Mouse (Mus musculus) olfactory bulb, adult 2 months (tissue): ENCODE results near the gene Grin2d. TPM values are rescaled to one million over a fixed set of nuclear protein-coding genes. Genes with fewer than 3 reads are reported as not detected.

ENCODE experiments used
- H3K27ac ChIP-seq: fragments of 200-500 bp; 2 replicates; pipeline ENCODE4 v1.5.1; 2012; ENCODE audit warnings: low read depth, low read length; ENCODE audit not compliant: insufficient read depth
- H3K4me1 ChIP-seq: fragments of 200-500 bp; 2 replicates; pipeline ENCODE4 v1.6.1; 2012; ENCODE audit warnings: low read length; ENCODE audit not compliant: control insufficient read depth, insufficient read depth
- H3K4me3 ChIP-seq: fragments of 200-500 bp; 2 replicates; pipeline ENCODE4 v1.5.1; 2012; ENCODE audit warnings: mild to moderate bottlenecking, low read depth, low read length, moderate library complexity; ENCODE audit not compliant: insufficient read depth
- CTCF ChIP-seq: fragments of 200-500 bp; IDR thresholded peaks from 2 replicates; pipeline ENCODE4 v1.5.1; 2012; ENCODE audit warnings: low read depth, mild to moderate bottlenecking, low read length, moderate library complexity; ENCODE audit not compliant: insufficient read depth
- POLR2A ChIP-seq: fragments of 200-500 bp; IDR thresholded peaks from 2 replicates; pipeline ENCODE4 v1.6.1; 2012; ENCODE audit warnings: mild to moderate bottlenecking, low read depth, low read length, moderate library complexity; ENCODE audit not compliant: insufficient read depth
- WGBS: fragments of 180-500 bp; shearing (Covaris S2); methylation state at CpG from one replicate; pipeline ENCODE4 v1.1.7; 2018; 5-methylcytosine and 5-hydroxymethylcytosine counted together
- polyA plus RNA-seq: library from polyadenylated mRNA; stranded (reverse); fragments of >200 nt; gene quantifications from 2 replicates; pipeline ENCODE4 v1.2.4, GENCODE M21; 2012; ENCODE audit warnings: low replicate concordance; ENCODE audit not compliant: missing spikeins, insufficient read depth, insufficient read length

Grin2d gene
- polyA plus RNA-seq, 1 experiment = not detected

DNA sequence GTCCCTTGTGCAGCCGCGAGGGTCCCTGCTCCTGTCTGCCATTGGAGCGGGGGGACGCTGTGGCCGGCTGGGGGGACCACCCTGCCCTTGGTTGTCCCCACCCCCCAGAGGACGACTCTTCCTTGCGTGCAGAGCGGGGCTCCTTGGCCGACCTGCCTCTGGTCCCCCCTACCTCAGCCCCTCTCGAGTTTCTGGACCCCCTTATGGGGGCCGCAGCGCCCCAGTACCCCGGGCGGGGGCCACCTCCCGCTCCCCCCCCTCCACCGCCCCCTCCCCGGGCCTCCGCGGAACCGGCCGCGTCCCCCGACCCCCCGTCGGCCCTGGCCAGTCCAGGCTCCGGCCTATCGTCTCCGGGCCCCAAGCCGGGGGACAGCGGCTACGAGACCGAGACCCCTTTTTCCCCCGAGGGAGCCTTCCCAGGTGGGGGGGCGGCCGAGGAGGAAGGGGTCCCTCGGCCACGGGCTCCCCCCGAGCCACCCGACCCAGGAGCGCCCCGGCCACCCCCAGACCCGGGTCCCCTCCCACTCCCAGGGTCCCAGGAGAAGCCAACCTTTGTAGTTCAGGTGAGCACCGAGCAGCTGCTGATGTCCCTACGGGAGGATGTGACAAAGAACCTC lies 84.1 kb downstream of the Grin2d start:
- Histone ChIP-seq H3K27ac (no peak overlapping the region), H3K4me3 (no peak overlapping the region), H3K4me1 (peaks cover 20% of the 10 kb centered on the region)
- 90% methylated on average over 43 of the region's 44 CpGs for WGBS
- TF ChIP-seq POLR2A (no peak), CTCF (no peak)

DNA sequence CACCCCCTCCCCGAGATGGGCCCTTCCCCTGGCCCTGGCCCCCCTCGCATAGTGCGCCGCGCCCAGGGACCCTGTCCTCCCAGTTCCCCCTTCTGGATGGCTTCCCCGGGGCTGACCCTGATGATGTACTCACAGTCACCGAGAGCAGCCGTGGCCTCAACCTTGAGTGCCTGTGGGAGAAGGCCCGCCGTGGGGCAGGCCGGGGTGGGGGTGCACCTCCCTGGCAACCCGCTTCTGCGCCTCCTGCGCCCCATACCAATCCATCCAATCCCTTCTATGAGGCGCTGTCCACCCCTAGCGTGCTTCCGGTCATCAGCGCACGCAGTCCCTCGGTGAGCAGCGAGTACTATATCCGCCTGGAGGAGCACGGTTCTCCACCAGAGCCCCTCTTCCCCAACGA lies 84.9 kb downstream of the Grin2d start:
- Histone ChIP-seq H3K27ac (no peak overlapping the region), H3K4me3 (no peak overlapping the region), H3K4me1 (peaks cover 16% of the 10 kb centered on the region)
- TF ChIP-seq POLR2A (no peak), CTCF (no peak)
- WGBS = 91% methylated on average over 24 of the region's 24 CpGs

DNA sequence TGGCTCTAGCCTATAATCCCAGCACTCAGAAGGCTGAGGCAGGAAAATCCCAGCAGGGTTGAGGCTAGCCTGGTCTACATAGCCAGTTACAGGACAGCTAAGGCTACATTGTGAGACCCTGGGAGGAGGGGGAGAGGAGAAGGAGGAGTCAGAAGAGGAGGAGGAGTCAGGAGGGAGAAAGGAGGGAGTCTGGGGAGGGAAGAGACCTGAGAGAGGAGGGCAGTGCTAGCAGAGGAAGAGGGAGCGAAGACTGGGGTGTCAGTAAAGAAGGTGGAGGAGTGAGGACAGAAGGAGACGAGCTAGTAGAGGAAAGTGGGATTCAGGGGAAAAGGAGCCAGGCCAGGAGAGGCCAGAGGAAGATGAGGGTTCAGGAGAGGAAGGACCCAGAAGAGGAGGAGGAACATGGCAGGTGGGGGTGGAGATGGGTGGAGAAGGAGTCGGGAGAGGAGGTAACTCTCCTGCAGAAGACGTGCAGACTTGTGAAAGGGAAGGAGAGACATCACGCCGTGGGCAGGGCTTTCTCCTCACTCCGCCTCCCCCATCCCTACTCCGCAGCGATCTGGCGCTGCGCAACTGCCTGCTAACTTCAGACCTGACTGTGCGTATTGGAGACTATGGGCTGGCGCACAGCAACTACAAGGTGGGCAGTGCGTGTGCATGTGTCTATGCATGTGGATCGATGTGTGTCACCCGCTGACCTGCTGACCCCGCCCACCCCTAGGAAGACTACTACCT lies 86.3 kb downstream of the Grin2d start:
- H3K4me3 ChIP-seq = no peak overlapping the region
- no peak overlapping the region for H3K27ac ChIP-seq
- WGBS = 63% methylated on average over 17 of the region's 17 CpGs
- TF ChIP-seq POLR2A (no peak), CTCF (no peak)
- peaks cover 17% of the 10 kb centered on the region for H3K4me1 ChIP-seq

DNA sequence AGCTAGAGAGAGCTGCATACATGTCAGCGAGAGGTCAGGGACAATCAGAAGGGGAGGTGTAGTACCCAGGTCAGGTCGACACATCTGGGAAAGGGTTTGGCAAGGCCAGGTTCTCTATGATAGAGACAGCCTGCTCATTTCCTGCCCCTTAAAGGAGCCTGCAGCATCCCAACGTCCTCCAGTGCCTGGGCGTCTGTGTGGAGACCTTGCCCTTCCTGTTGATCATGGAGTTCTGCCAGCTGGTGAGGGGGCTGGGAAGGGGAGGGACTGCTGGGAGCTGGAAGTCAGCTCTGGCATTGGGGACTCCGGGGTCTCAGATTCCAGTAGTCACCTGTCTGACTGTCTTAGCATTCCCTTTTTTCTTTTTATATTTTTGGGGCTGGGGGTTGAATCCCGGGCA lies 87.5 kb downstream of the Grin2d start:
- Histone ChIP-seq H3K4me3 (no peak overlapping the region), H3K4me1 (peaks cover 23% of the 10 kb centered on the region), H3K27ac (no peak overlapping the region)
- WGBS = 60% methylated on average over 6 of the region's 6 CpGs
- TF ChIP-seq CTCF (no peak), POLR2A (no peak)

DNA sequence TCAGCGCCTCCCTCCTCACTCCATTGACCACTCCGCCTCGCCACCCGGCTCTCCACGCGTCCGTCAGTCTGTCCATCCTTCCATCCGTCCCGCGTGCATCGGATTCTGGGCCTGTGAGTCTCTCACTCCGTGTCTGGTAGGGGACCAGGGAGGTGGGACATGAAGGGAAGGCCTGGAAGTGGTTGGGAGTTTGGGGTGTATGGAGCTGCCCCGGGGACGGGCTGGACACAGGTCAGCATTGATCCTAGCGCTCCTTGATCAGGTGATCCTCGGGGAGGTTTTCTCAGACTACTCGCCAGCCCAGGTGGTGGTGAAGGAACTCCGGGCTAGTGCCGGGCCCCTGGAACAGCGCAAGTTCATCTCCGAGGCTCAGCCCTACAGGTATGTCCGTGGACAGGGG lies 90.5 kb downstream of the Grin2d start:
- Histone ChIP-seq H3K27ac (no peak overlapping the region), H3K4me1 (peaks cover 28% of the 10 kb centered on the region), H3K4me3 (no peak overlapping the region)
- WGBS = 87% methylated on average over 22 of the region's 22 CpGs
- no peak for TF ChIP-seq CTCF

DNA sequence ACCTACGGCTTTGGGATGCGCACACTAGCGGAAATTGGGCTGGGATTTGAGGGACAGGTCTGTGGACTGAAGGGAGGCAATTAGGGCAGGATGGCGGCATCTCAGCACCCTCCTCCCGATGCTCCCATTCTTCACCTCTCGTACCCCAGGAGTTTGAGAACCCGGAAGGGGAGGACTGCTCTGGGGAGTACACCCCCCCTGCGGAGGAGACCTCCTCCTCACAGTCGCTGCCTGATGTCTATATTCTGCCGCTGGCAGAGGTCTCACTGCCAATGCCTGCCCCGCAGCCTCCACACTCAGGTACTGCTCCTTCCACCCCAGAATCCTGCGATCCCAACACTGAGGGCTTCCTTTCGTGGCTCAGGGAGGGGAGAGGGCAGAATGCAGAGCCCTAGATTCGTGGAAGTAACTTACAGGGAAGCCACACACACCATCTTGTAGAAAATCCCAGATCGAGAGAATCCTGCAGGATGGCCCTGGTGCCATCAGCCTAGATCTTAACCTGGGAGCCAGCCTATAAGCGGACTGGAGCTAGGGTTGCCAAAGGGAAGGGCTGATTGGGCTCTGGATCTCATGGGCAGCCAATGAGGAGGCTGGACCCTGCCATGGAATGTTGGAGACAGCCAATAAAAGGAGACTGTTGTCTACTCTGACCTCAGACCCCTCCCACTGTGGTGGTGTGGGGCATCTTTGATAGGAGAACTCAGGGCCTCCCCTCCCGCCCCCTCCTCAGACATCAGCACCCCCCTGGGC lies 91.3 kb downstream of the Grin2d start:
- WGBS = 10% methylated on average over 17 of the region's 17 CpGs
- no peak for TF ChIP-seq CTCF
- TF ChIP-seq POLR2A = no peak
- Histone ChIP-seq H3K27ac (no peak overlapping the region), H3K4me3 (peak overlapping the region; percentile 95), H3K4me1 (peaks cover 28% of the 10 kb centered on the region)

DNA sequence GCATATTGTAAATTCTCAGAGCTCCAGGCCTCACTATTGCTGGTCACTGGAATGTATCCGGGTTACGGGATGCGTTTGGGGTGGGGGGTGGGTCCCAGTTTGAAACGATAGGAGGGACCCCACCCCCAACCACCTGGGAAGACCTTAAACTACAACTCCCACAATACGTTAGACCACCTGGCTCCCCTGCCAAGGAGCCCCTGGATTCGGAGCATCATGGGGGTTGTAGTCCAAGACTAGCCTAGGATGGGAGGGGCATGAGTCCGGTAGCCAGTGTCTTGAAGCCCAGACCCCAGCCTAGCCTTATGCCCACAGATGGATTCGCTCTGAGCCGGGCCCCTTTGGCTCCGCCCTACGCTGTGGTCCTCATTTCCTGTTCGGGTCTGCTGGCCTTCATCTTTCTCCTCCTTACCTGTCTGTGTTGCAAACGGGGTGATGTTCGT lies 92.0 kb downstream of the Grin2d start:
- no peak for TF ChIP-seq CTCF
- TF ChIP-seq POLR2A = no peak
- H3K27ac ChIP-seq = no peak overlapping the region
- H3K4me3 ChIP-seq = peak overlapping the region; percentile 95
- H3K4me1 ChIP-seq = peaks cover 28% of the 10 kb centered on the region
- 1% methylated on average over 14 of the region's 14 CpGs for WGBS

DNA sequence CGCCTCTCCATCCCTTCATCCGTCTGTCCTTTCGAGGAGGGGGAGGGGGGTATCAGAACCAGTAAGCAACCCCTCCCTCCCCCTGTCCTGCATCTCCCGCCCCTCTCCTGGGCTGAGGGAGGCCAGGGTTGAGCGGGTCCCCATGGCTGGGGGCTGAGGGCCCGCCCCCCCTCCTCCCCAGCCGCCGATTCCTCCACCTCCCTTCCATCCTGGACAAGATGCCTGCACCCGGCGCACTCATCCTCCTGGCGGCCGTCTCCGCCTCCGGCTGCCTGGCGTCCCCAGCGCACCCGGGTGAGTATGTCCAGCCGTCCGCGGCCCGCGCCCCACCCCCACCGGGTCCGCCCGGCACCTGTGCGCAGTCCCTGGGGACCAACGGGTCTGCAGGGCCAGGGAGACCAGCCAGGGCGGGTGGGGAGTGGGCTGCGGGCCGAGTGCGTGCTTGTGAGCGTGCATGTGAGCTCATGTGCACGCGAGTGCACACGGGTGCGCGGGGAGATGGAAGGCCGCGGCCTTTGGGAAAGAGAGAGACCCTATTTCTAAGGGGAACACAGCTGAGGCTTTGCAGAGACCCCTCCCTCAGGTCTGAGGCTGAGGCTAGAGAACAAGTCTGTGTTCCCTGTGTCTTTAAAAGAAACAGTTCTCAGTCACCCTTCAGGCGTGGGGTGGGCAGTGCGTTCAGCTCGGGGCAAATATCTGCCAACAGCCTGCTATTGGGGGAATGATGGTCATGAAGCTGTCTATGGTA lies 92.6 kb downstream of the Grin2d start:
- peak overlapping the region; percentile 95 for H3K4me3 ChIP-seq
- 1% methylated on average over 40 of the region's 42 CpGs for WGBS
- TF ChIP-seq CTCF (no peak), POLR2A (no peak; the same call in 1 of the 2 replicates)
- H3K27ac ChIP-seq = 0 out of 2 replicates have a peak overlapping the region, but pooled peaks have one; percentile 4
- peaks cover 28% of the 10 kb centered on the region for H3K4me1 ChIP-seq
